Mouse (Mus musculus) neural tube, embryonic 10.5 days (tissue): ENCODE results near the gene Pdk1.
A peak's percentile ranks its signal among the peaks of the same experiment; 100 is the strongest.

Experiments
- DNase-seq: peaks from one replicate; pipeline ENCODE4 v3.0.0-alpha.2; 2017; ENCODE audit warnings: low spot score; ENCODE audit errors: extremely low spot score

Gene Pdk1

DNA sequence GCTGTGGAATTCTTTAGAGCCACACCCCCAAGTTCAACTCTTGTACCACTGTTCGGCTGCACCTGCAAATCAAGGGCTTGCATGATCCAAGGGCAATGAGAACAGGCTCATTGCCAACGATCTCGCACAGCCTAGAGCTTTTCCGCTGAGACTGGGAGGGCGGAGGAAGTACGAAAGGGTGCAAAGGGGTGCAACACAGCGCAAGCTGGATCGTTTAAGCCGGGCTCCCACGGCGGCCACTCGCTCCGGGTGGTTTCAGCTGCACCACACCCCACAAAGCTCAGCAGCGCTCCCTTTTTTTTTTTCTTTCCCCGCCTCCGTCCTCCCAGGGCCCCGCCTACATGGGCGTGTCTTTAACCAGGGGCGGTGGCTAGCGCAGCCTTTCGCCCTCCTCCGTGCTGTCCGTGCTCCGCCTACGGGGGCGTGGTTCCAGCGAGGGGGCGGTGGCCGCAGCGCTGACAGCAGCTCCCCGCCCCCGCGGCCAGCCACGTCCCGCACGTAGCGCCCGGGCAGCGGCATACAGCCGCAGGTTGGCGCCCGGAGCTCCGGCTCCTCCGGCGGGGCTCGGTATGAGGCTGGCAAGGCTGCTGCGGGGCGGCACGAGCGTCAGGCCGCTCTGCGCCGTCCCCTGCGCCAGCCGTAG is at the start of gene Pdk1:
Gene Pdk1 (plus strand): TSS at position 424 of the 643 bp plus-strand sequence.
- DNase-seq, result peak; percentile 95

DNA sequence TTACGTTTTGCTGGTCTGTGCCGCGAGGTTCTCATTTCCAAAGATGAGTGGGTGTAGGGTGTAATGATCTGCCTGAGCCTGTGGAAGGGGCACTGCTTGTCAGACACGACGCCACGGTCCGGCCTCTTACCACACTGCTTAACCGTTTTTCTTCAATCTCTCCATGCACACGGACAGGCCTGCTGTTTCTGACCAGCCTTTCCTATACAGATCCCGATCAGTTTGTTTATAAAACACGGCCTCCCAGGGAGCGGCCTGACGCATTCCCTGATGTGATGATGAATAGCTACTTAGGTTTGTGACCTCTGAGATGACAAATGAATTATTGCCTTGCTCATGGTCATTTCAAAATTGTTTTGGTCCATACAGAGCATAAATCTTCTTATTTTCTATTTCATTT is 48.9 kb upstream of the Pdk1 start:
- DNase-seq, result no peak

GRCm38 (mm10) chr2:71827711-71828110 is 45.3 kb upstream of the Pdk1 start:
- no peak for DNase-seq

DNA sequence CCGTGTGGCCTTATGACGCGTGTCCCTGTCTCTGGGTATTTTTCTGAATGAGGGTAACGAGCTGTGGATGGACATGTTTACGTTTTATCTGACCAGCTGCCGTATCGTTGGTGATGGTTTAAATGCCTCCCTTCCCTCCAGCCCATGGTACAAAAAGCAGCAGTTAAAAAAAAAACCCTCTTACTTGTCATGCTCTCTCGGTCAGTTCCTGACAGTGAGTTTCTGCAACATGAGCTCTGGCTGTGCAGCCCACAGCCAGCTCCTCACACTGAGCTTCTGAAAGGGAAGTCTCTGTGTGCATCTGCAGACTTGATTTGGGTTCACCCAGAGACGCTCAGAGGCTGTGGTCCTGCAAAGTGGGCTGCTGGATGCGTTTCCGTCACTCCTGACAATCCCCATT is 44.1 kb upstream of the Pdk1 start:
- no peak for DNase-seq

DNA sequence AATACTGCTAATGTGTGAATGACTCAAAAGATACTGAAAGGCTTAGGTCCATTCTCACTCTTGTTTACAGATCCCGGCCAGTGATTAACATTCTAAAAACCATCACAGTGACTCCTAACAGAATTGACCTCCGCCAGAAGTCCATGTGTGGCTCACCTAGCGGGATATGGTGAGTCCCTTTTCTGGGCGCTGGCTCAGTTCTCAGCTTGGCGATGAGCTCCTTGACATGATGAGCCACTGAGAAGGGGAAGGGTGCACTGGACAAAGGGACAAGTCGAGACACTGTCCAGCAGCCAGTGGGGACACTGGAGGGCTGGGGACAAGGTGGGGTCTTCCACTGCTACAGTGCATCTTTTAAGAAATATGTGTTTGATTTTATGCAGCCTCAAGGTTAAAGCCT is 39.4 kb upstream of the Pdk1 start:
- no peak for DNase-seq

DNA sequence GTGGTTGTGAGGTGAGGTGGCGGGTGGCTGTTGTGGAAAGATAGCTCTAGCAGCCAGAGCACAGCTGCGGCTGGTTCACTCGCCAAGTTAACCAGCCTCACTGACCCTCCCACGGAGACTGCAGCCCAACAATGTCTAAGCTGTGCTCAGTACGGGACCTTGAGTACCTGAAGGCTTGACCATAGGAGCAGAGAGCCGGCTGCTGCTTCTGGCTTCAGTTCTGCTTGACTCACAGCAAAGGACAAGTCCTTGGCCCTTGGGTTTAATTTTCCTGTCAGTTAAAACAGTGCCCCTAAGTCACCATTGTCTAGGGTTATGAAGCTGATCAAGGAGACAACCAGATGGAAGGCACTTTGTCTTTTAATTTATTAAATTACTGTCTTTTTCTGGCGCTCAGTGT is 38.7 kb upstream of the Pdk1 start:
- DNase-seq, result no peak

DNA sequence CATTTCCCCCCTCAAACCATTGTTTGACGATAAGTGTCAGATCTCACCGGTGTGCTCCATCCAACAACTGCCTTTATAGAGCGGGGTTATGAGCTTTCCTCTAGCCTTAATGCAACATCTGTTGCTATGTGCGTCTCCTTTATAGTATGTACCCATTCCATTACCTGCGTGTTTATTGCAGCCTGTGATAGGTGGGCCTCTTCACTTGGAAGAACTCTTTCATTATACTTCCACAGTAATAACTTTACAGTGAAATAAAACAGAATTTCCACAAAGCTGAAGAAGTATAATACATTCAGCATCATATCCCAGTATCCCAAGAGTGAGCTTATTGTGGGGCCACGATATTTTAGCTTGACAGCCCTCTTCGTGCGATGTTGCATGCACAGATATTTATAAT is 37.5 kb upstream of the Pdk1 start:
- no peak for DNase-seq

- DNase-seq, result no peak
These were observed 36.8 kb upstream of the Pdk1 start for GRCm38 (mm10) chr2:71836232-71836631.

DNA sequence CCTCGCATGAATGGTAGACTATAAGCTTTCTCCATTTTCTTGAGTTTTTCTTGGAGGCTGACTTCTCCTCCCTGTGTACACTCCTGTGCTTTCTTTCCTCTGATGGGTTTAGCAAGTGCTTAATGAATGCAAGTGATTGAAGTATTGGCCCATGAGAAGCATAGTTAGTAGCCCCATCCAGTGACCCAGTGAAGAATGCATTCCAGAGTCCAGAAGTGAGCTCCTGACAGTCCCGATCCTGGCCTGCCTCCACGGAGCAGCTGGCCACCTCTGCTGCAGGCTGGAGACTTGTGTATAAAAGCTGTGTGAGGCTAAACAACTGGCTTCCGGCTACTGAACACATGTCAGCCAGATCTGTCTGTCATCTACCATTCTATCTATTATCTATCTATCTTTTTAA is 35.8 kb upstream of the Pdk1 start:
- no peak for DNase-seq

GRCm38 (mm10) chr2:71837791-71838190 is 35.2 kb upstream of the Pdk1 start:
- DNase-seq, result peak; percentile 76

DNA sequence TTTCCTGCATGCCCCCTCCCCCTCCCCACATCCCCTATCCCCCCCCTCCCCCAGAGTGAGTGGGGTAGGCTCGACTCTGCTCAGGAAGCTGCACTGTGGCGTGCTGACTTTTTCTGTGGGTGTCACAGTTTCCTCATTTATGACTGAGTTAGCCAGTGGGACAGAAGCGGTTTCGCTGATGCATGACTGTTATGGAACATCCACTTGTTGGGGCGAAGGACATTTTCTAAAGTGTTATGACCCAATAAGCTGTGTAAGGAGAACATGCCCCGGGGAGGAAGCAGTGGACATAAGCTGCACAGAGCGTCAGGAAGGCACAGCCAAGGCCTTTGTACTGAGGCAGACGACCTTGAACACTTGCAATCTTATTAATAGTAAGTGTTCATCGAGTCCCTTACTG is 29.7 kb upstream of the Pdk1 start:
- no peak for DNase-seq

DNA sequence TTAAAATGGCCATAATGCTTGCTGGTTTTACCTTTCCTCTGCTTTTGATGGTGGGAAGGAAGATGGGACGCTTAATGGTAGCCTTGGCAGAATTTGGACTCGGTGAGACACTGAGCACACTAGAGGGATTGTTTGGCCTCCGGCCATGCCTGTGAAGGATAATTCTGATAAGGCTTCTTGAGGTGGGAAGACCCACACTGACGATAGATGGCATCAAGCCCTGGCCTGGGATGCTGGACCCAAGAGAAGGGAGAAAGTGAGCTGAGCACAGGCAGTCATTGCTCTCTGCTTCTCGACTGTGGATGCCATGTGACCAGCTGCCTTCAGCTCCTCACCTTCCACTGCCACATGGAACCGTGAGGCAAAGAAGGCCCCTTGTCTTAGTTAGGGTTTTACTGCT is 28.1 kb upstream of the Pdk1 start:
- no peak for DNase-seq

DNA sequence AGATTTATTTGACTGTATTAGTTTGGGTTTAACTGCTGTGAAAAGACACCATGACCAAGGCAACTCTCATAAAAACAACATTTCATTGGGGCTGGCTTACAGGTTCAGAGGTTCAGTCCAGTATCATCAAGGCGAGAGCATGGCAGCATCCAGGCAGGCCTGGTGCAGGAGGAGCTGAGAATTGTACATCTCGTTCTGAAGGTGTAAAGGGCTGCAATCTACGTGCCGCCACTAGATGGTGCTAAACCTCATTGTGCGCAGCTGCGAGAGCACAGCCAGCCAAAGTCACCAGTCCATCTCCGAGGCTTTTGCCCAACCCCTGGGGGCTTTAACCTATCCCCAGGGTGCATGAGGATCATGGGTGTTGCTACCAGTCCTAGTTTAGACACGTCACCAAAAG is 20.9 kb upstream of the Pdk1 start:
- DNase-seq, result peak; percentile 61

- no peak for DNase-seq
These were observed 17.9 kb upstream of the Pdk1 start for GRCm38 (mm10) chr2:71855076-71855475.

GRCm38 (mm10) chr2:71863531-71864173 is 9.4 kb upstream of the Pdk1 start:
- DNase-seq, result no peak

DNA sequence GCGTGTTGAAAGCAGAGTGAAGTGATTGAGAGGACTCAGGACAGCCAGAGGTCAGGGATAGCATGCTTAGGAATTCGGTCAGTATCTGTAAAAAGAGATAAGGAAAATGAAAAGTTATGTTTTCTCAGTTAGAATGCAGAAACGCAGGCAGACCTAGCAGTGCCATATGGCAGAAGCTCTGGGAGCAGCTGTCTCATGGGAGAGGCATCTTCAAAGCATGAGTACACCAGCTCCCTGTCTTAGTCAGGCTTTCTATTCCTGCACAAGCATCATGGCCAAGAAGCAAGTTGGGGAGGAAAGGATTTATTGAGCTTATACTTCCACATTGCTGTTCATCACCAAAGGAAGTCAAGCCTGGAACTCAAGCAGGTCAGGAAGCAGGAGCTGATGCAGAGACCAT is 8.0 kb upstream of the Pdk1 start:
- DNase-seq, result no peak

- DNase-seq, result no peak
These were observed 7.1 kb upstream of the Pdk1 start for GRCm38 (mm10) chr2:71865935-71866334.

- DNase-seq, result no peak
These were observed 6.5 kb upstream of the Pdk1 start for GRCm38 (mm10) chr2:71866565-71866964.

DNA sequence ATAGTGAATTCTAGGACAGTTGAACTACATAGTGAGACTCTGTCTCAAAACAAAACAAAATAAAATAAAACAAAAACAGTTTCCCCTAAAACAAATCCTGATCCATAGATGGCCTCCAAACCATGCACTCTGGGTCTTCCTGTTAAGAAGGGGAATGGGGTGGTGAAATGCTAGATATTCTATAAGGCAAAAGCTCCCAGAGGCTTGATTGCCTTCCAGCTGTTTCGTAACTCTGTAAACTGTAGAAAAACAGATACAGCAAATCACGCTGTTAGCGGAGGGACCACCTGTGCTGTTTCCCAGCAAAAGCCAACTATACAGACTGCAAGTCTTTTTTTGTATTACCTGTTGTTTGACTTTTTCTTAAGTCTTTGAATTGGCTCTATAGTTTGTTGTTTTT is 6.0 kb upstream of the Pdk1 start:
- no peak for DNase-seq

- no peak for DNase-seq
These were observed 5.5 kb upstream of the Pdk1 start for GRCm38 (mm10) chr2:71867480-71867879.

DNA sequence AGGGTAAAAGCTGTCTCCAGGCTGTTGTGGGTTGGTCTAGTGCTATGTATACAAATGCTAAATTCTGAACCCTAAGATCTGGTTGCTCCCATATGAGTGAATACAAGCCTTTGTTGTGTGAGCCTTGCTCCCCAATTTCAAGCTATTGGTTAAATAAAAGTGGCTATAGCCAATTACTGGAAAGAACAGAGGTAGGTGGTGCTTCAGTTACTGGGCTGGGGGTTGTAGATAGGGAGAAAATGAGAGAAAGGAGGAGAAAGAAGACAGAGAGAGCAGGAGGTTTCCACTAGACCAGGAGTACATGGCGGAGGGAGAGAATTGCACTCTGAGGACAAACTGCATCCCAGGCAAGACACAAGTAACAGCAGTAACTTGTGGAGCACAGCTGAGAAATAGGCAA is 4.8 kb upstream of the Pdk1 start:
- DNase-seq, result no peak

- DNase-seq, result no peak
These were observed 883 bp upstream of the Pdk1 start for GRCm38 (mm10) chr2:71872141-71872540.
